Mouse (Mus musculus): Measurements from ENCODE around the gene Angptl2.

Gene Angptl2

GRCm38 (mm10) chr2:33232782-33233570 lies 17.1 kb downstream of the Angptl2 start:
- peak; percentile 71 for DNase-seq

GRCm38 (mm10) chr2:33233856-33234255 lies 18.0 kb downstream of the Angptl2 start:
- DNase-seq: no peak

GRCm38 (mm10) chr2:33234848-33235247 lies 19.0 kb downstream of the Angptl2 start:
- DNase-seq: no peak

- DNase-seq: no peak
Measured at GRCm38 (mm10) chr2:33237581-33237980, 21.7 kb downstream of the Angptl2 start.

- DNase-seq: no peak
Measured at GRCm38 (mm10) chr2:33244880-33245279, 29.0 kb downstream of the Angptl2 start.

- DNase-seq: no peak
Measured at GRCm38 (mm10) chr2:33245350-33245749, 29.5 kb downstream of the Angptl2 start.

GRCm38 (mm10) chr2:33246841-33247240 lies 31.0 kb downstream of the Angptl2 start:
- DNase-seq: no peak

- DNase-seq: no peak
Measured at GRCm38 (mm10) chr2:33248549-33248948, 32.7 kb downstream of the Angptl2 start.

GRCm38 (mm10) chr2:33249922-33250633 lies 34.2 kb downstream of the Angptl2 start:
- no peak for DNase-seq

- no peak for DNase-seq
Measured at GRCm38 (mm10) chr2:33252751-33253150, 36.9 kb downstream of the Angptl2 start.

- peak; percentile 56 for DNase-seq
Measured at GRCm38 (mm10) chr2:33253572-33254190, 37.8 kb downstream of the Angptl2 start.

- DNase-seq: no peak
Measured at GRCm38 (mm10) chr2:33254318-33254985, 38.6 kb downstream of the Angptl2 start.

- DNase-seq: no peak
Measured at GRCm38 (mm10) chr2:33256769-33257537, 41.1 kb downstream of the Angptl2 start.

- no peak for DNase-seq
Measured at GRCm38 (mm10) chr2:33260772-33261171, 44.9 kb downstream of the Angptl2 start.

GRCm38 (mm10) chr2:33261475-33261874 lies 45.6 kb downstream of the Angptl2 start:
- DNase-seq: no peak

- DNase-seq: no peak
Measured at GRCm38 (mm10) chr2:33265793-33266192, 49.9 kb downstream of the Angptl2 start.

GRCm38 (mm10) chr2:33267075-33267474 lies 51.2 kb downstream of the Angptl2 start:
- DNase-seq: no peak

- no peak for DNase-seq
Measured at GRCm38 (mm10) chr2:33268384-33269131, 52.7 kb downstream of the Angptl2 start.

- no peak for DNase-seq
Measured at GRCm38 (mm10) chr2:33269132-33269493, 53.2 kb downstream of the Angptl2 start.

GRCm38 (mm10) chr2:33270569-33270968 lies 54.7 kb downstream of the Angptl2 start:
- DNase-seq: no peak

GRCm38 (mm10) chr2:33271511-33271910 lies 55.6 kb downstream of the Angptl2 start:
- DNase-seq: no peak
